Mouse (Mus musculus): Measurements from ENCODE around the gene Sin3a.
A peak's percentile ranks its signal among the peaks of the same experiment; 100 is the strongest.

Gene Sin3a

GRCm38 (mm10) chr9:57166173-57166572 lies 94.3 kb downstream of the Sin3a start:
- DNase-seq (ENCODE audit: low read depth, low spot score): peak; percentile 39

GRCm38 (mm10) chr9:57168411-57168810 lies 96.6 kb downstream of the Sin3a start:
- no peak for DNase-seq (ENCODE audit: low read depth, low spot score)
